Mouse (Mus musculus) cerebellum, adult 9-11 months (tissue): Measurements from ENCODE around the gene Synm.

Experiments used
- DNase-seq: peaks from one replicate; pipeline ENCODE4 v3.0.0; 2022

The Synm gene

DNA sequence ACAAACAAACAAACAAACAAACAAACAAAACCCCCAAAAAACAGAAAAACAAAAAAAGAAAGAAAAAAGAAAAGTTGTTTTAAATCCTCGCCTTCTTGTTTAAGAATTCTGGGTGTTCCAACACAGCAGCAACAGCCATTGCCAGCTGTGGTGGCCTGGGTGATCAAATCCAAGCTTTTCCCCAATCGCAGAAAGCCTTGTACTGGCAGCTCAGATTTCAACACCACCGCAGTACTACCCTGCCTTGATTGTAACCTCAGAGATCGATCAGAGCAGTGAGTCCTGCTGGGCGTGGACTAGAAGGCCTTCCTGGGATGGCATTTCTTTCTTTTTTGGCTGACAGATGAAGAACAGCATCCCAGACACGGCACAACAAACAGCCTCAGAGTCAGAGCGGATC, 63.6 kb downstream of the Synm start:
- DNase-seq, result no peak

DNA sequence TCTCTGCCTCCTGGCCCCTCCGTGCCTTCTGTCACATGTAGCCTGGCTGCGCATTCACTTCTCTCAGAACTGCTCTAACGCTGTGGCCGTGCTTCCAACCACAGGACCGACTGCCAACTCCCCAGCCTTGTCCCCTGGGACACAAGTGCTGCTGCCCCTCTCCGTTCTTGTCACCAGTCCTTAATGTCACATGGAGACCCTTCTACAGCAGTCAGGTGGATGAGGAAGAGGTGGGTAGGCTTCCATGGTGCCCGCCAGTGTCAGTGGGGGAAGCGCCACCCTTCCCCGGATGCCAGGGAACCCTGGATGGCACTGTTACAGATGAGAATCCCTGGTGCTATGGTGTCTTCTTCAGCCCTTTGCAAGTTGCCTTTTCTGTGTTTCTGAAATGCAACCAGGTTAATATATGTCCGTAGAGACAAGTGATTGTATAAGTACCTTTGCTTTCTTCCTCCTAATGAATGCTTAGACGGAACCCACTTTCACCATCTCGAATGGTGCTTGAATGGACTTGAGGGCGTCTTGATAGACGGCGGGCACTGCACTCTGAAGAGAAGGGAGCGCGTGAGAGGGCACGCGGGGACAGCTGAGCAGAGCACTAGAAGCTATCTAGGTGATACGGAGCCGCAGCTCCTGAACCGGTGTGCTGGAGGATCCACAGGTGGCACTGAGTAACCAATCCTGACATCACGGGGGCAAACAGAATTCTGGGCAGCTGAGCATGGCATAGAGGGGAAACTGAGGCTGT, 66.6 kb downstream of the Synm start:
- no peak for DNase-seq

DNA sequence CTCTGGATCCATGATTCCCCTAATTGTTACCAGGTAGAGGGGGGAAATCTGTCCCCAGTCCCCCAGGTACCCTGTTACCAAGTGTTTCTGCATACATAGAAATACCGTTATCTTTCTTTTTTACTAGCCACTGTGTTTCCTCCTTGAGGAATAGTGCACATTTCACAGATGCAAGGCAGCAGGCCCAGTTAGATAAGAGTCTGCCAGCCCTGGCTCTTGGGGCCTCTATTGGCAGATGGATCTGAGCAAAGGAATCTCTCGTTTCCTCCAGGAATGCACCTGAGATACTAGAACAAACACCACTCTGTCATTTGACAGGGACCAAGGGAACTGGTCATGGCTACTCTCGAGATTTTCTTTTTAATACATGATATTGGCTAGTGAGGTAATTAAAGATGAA, 67.4 kb downstream of the Synm start:
- DNase-seq, result no peak

GRCm38 (mm10) chr7:67691036-67691435, 68.5 kb downstream of the Synm start:
- no peak for DNase-seq

GRCm38 (mm10) chr7:67689793-67690192, 69.7 kb downstream of the Synm start:
- DNase-seq, result no peak

- no peak for DNase-seq
These were observed 71.3 kb downstream of the Synm start for GRCm38 (mm10) chr7:67688281-67688680.

GRCm38 (mm10) chr7:67686545-67686944, 73.0 kb downstream of the Synm start:
- DNase-seq, result no peak

DNA sequence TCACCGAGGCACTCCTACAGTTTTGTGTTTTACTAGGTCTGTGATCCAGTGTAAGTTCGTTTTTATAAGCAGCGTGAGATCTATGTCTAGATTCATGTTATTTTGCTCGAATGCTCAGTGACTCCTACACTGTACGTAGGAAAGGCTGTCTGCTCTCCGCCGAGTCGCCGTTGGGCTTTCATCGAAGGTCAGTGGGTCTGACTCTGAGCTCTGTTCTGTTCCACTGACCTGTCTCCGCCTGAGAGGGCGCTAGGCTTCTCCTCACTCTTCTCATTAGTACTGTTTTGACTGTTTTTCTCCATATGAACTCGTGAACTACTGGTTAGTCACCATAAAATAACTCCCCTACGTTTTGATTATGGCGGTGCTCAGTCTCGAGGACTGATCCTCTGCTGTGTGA, 76.5 kb downstream of the Synm start:
- DNase-seq, result no peak

DNA sequence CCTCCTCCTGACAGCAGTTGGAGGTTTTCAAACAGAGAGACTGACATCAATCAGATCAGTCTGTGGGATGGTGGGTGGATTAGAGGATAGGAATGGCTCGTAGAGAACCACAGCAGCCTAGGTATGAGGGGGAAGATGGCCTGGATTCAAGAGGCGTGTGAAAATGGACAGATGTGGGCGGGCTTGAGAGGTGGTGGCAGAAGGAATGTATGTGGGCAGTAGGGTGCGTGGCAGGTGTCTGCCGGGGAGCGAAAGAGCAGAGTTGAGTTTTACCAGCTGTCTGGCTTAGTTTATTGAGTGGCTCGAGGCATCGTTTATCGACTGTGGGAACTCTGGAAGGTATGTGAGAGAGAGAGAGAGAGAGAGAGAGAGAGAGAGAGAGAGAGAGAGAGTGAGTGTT, 78.5 kb downstream of the Synm start:
- no peak for DNase-seq
